Mouse (Mus musculus) bone marrow, adult 2 months (tissue): ENCODE measurements around the gene Mcl1.

Experiments used
- CTCF ChIP-seq: fragments of 200-500 bp; IDR thresholded peaks from 2 replicates; pipeline ENCODE4 v1.5.1; 2011; ENCODE audit warnings: low read length, control low read depth; ENCODE audit not compliant: control insufficient read depth, insufficient read depth
- POLR2A ChIP-seq: fragments of 200-500 bp; IDR thresholded peaks from 2 replicates; pipeline ENCODE4 v1.6.1; 2011; ENCODE audit warnings: low read depth, mild to moderate bottlenecking, control low read depth, low read length, borderline replicate concordance; ENCODE audit not compliant: control insufficient read depth

DNA sequence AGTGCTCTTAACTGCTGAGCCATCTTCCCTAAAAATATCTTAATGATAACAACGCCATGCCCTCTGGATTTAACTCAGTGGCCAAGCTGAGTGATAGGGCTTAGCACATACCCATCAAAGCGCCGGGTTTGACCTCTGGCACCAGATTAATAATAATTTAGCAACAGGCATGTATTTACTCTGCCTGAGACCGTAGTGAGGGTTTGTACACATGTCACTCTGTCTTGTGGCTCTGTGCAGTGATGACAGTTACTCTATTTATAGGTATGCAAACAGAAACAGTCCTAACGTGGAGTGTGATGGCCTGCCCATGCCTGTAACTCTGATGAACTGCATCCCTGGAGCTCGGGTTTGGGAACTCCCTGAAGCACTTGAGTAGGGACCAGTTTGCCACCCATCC lies 34.1 kb downstream of the Mcl1 start:
- no peak for TF ChIP-seq CTCF
- no peak for TF ChIP-seq POLR2A
